Comparison of ENCODE assay signal across 18 mouse cellular contexts in genomic region chr8:120192118-120192517, GRCm38 (mm10). TPM values are rescaled to one million over a fixed set of nuclear protein-coding genes. Genes with fewer than 3 reads are reported as not detected.
DNase-seq lines count a peak whose midpoint lies in the region; ATAC-seq and TF ChIP-seq lines count a peak whose summit lies in the region.
"Had no signal": no experiment of that assay in that cellular context is flagged by ENCODE, and none has a peak within 500 bp of the region (broad histone marks: within the 10 kb centered on the region; RNA-seq: fewer than 3 reads in every experiment).

No protein-coding gene starts in this region.

- no peak overlapping the region for H3K4me3 ChIP-seq in heart, embryonic 13.5 days
- H3K4me3 ChIP-seq in lung, embryonic 16.5 days (ENCODE audit: low read length) = no peak overlapping the region
- no peak overlapping the region for H3K4me3 ChIP-seq in lung, postnatal 0 days (ENCODE audit: low read depth, low read length)
- no peak overlapping the region for H3K4me3 ChIP-seq in intestine, embryonic 16.5 days (ENCODE audit: low read length)
- H3K4me3 ChIP-seq in stomach, embryonic 15.5 days (replicated peaks) = no peak overlapping the region
- no peak overlapping the region for H3K4me3 ChIP-seq in liver, embryonic 12.5 days
- H3K4me3 ChIP-seq: myocyte had no signal

- no peak for ATAC-seq in heart, embryonic 13.5 days (ENCODE audit: extremely low read depth, insufficient number of reproducible peaks, low FRiP score, low TSS enrichment)
- ATAC-seq in lung, embryonic 16.5 days (ENCODE audit: low read depth) = no peak
- no peak for ATAC-seq in lung, postnatal 0 days
- ATAC-seq in intestine, embryonic 16.5 days = no peak
- no peak for ATAC-seq in stomach, embryonic 15.5 days (ENCODE audit: insufficient read depth, low FRiP score, low read depth)
- ATAC-seq in liver, embryonic 12.5 days = no peak
- ATAC-seq: hindbrain, embryonic 16.5 days had no signal

- no peak for DNase-seq in heart, adult 8-10 months (ENCODE audit: low spot score)
- DNase-seq in lung, postnatal 0 days (ENCODE audit: low spot score) = no peak
- DNase-seq in right cerebral cortex, postnatal 25 days = no peak
- DNase-seq: cerebellum, adult 11-12 months; kidney, adult 9 months; liver; lung, adult 2 months; thymus, adult 18-20 months had no signal

- no peak for TF ChIP-seq EP300 in lung, postnatal 0 days (IDR thresholded peaks at IDR 0.05)

- H3K4me2 ChIP-seq in heart, embryonic 13.5 days = no peak overlapping the region
- H3K4me2 ChIP-seq in lung, embryonic 16.5 days (ENCODE audit: low read depth, low read length) = no peak overlapping the region
- H3K4me2 ChIP-seq in lung, postnatal 0 days (replicated peaks; ENCODE audit: low read depth, low read length) = no peak overlapping the region
- no peak overlapping the region for H3K4me2 ChIP-seq in intestine, embryonic 16.5 days (ENCODE audit: low read depth, low read length)
- H3K4me2 ChIP-seq in stomach, embryonic 15.5 days = no peak overlapping the region
- H3K4me2 ChIP-seq in liver, embryonic 12.5 days = no peak overlapping the region

- no peaks in the 10 kb centered on the region for H3K9me3 ChIP-seq in heart, embryonic 13.5 days
- no peaks in the 10 kb centered on the region for H3K9me3 ChIP-seq in lung, embryonic 16.5 days (ENCODE audit: control insufficient read depth, low read length)
- no peaks in the 10 kb centered on the region for H3K9me3 ChIP-seq in lung, postnatal 0 days (ENCODE audit: low read length)
- no peaks in the 10 kb centered on the region for H3K9me3 ChIP-seq in intestine, embryonic 16.5 days (ENCODE audit: control insufficient read depth, low read length)
- no peaks in the 10 kb centered on the region for H3K9me3 ChIP-seq in stomach, embryonic 15.5 days
- no peaks in the 10 kb centered on the region for H3K9me3 ChIP-seq in liver, embryonic 12.5 days (replicated peaks)

- no peaks in the 10 kb centered on the region for H3K36me3 ChIP-seq in heart, embryonic 13.5 days
- no peaks in the 10 kb centered on the region for H3K36me3 ChIP-seq in lung, embryonic 16.5 days (ENCODE audit: control insufficient read depth, insufficient read depth, low read length)
- H3K36me3 ChIP-seq in lung, postnatal 0 days (ENCODE audit: insufficient read depth, low read length) = no peaks in the 10 kb centered on the region
- no peaks in the 10 kb centered on the region for H3K36me3 ChIP-seq in intestine, embryonic 16.5 days (ENCODE audit: control insufficient read depth, insufficient read depth, low read length)
- H3K36me3 ChIP-seq in stomach, embryonic 15.5 days = no peaks in the 10 kb centered on the region
- no peaks in the 10 kb centered on the region for H3K36me3 ChIP-seq in liver, embryonic 12.5 days

- no peaks in the 10 kb centered on the region for H3K27me3 ChIP-seq in heart, embryonic 13.5 days (replicated peaks)
- H3K27me3 ChIP-seq in lung, embryonic 16.5 days (ENCODE audit: control insufficient read depth, insufficient read depth, low read depth, low read length) = no peaks in the 10 kb centered on the region
- H3K27me3 ChIP-seq in lung, postnatal 0 days (replicated peaks; ENCODE audit: insufficient read depth, low read length) = no peaks in the 10 kb centered on the region
- no peaks in the 10 kb centered on the region for H3K27me3 ChIP-seq in intestine, embryonic 16.5 days (replicated peaks; ENCODE audit: control insufficient read depth, insufficient read depth, low read length)
- H3K27me3 ChIP-seq in stomach, embryonic 15.5 days (replicated peaks) = no peaks in the 10 kb centered on the region
- peaks cover 4% of the 10 kb centered on the region for H3K27me3 ChIP-seq in liver, embryonic 12.5 days (replicated peaks)

- H3K4me1 ChIP-seq in heart, embryonic 13.5 days = peaks cover 32% of the 10 kb centered on the region
- peaks cover 27% of the 10 kb centered on the region for H3K4me1 ChIP-seq in lung, embryonic 16.5 days (replicated peaks; ENCODE audit: control insufficient read depth, insufficient read depth, low read length)
- H3K4me1 ChIP-seq in lung, postnatal 0 days (ENCODE audit: insufficient read depth, low read depth, low read length) = peaks cover 16% of the 10 kb centered on the region; the same call in 1 of the 2 replicates
- H3K4me1 ChIP-seq in intestine, embryonic 16.5 days (ENCODE audit: control insufficient read depth, insufficient read depth, low read length) = peaks cover 22% of the 10 kb centered on the region
- peaks cover 22% of the 10 kb centered on the region for H3K4me1 ChIP-seq in stomach, embryonic 15.5 days
- no peaks in the 10 kb centered on the region for H3K4me1 ChIP-seq in liver, embryonic 12.5 days

- 88% methylated on average over 5 of the region's 5 CpGs for WGBS in heart, embryonic 13.5 days
- 93% methylated on average over 5 of the region's 5 CpGs for WGBS in lung, embryonic 16.5 days
- 93% methylated on average over 5 of the region's 5 CpGs for WGBS in lung, postnatal 0 days
- 95% methylated on average over 5 of the region's 5 CpGs for WGBS in intestine, embryonic 16.5 days
- WGBS in stomach, embryonic 15.5 days = 93% methylated on average over 5 of the region's 5 CpGs
- WGBS in liver, embryonic 12.5 days (ENCODE audit: insufficient replicate concordance) = 80% methylated on average over 5 of the region's 5 CpGs

- 0 out of 2 replicates have a peak overlapping the region, but pooled peaks have one; percentile 90 for H3K27ac ChIP-seq in heart, embryonic 13.5 days (replicated peaks)
- H3K27ac ChIP-seq in lung, embryonic 16.5 days (ENCODE audit: low read length) = peak overlapping the region; percentile 95
- no peak overlapping the region for H3K27ac ChIP-seq in lung, postnatal 0 days (ENCODE audit: low read length)
- peak overlapping the region; percentile 20; the same call in 1 of the 2 replicates for H3K27ac ChIP-seq in intestine, embryonic 16.5 days (ENCODE audit: low read length)
- H3K27ac ChIP-seq in stomach, embryonic 15.5 days = peak overlapping the region; percentile 85
- no peak overlapping the region for H3K27ac ChIP-seq in liver, embryonic 12.5 days

- H3K9ac ChIP-seq in heart, embryonic 13.5 days = no peak overlapping the region
- no peak overlapping the region for H3K9ac ChIP-seq in lung, embryonic 16.5 days (ENCODE audit: low read length)
- H3K9ac ChIP-seq in lung, postnatal 0 days (replicated peaks; ENCODE audit: low read depth) = no peak overlapping the region
- H3K9ac ChIP-seq in intestine, embryonic 16.5 days (ENCODE audit: low read depth, low read length) = no peak overlapping the region
- no peak overlapping the region for H3K9ac ChIP-seq in stomach, embryonic 15.5 days
- H3K9ac ChIP-seq in liver, embryonic 12.5 days = no peak overlapping the region

- TF ChIP-seq CTCF in lung, postnatal 0 days (IDR thresholded peaks at IDR 0.05) = no peak

RNA-seq across cellular contexts. Expression of gene Fam92b, which starts 14.9 kb away (rescaled TPM):
- polyA plus RNA-seq in heart, embryonic 13.5 days (2015; fragmentation: Nextera tagmentation; extraction: Ambion mirVana) = not detected in 2 replicates
- total RNA-seq in heart, adult 8-10 months (2022) = not detected
- 2.7 and 4.0 TPM in 2 replicates for polyA plus RNA-seq in lung, embryonic 16.5 days (2015; fragmentation: Nextera tagmentation; extraction: Ambion mirVana)
- polyA plus RNA-seq in lung, postnatal 0 days (2015; fragmentation: Nextera tagmentation; extraction: Ambion mirVana) = 3.9 and 6.5 TPM in 2 replicates
- polyA plus RNA-seq in intestine, embryonic 16.5 days (2015; fragmentation: Nextera tagmentation; extraction: Ambion mirVana) = 0.55 and 0.67 TPM in 2 replicates
- polyA plus RNA-seq in stomach, embryonic 15.5 days (2015; fragmentation: Nextera tagmentation; extraction: Ambion mirVana) = 0.80 and 0.94 TPM in 2 replicates
- polyA plus RNA-seq in liver, embryonic 12.5 days (2016; fragmentation: Nextera tagmentation; extraction: Ambion mirVana) = not detected in 2 replicates
- total RNA-seq: gastrocnemius, adult 18-20 months; megakaryocyte-erythroid progenitor cell, adult 5-6 weeks had no signal
- polyA plus RNA-seq: heart, embryonic 11.5 days; myocyte had no signal

RNA-seq across cellular contexts. Expression of gene Gse1, which starts 36.1 kb away (rescaled TPM):
- polyA plus RNA-seq in heart, embryonic 13.5 days (2015; fragmentation: Nextera tagmentation; extraction: Ambion mirVana) = 8.5 and 8.6 TPM in 2 replicates
- 10 to 100 TPM; 18.9 to 29.1 (median 23.3) TPM for total RNA-seq in heart, adult 8-10 months (2022)
- polyA plus RNA-seq in lung, embryonic 16.5 days (2015; fragmentation: Nextera tagmentation; extraction: Ambion mirVana) = 10.2 and 10.9 TPM in 2 replicates
- 9.5 and 9.9 TPM in 2 replicates for polyA plus RNA-seq in lung, postnatal 0 days (2015; fragmentation: Nextera tagmentation; extraction: Ambion mirVana)
- 7.3 and 8.3 TPM in 2 replicates for polyA plus RNA-seq in intestine, embryonic 16.5 days (2015; fragmentation: Nextera tagmentation; extraction: Ambion mirVana)
- polyA plus RNA-seq in stomach, embryonic 15.5 days (2015; fragmentation: Nextera tagmentation; extraction: Ambion mirVana) = 9.6 and 10.8 TPM in 2 replicates
- polyA plus RNA-seq in liver, embryonic 12.5 days (2016; fragmentation: Nextera tagmentation; extraction: Ambion mirVana) = 14.5 and 15.9 TPM in 2 replicates

Comparison
In these comparisons a context has a peak if more than half of its experiments do, and no peak if none do; other contexts are left out.
1. H3K27ac ChIP-seq: peak in heart, embryonic 13.5 days (single experiment), lung, embryonic 16.5 days (single experiment), intestine, embryonic 16.5 days (single experiment) and stomach, embryonic 15.5 days (single experiment); none in lung, postnatal 0 days (single experiment) and liver, embryonic 12.5 days (single experiment).